Mouse (Mus musculus): ENCODE data around the gene Egfr. TPM values are rescaled to one million over a fixed set of nuclear protein-coding genes. Genes with fewer than 3 reads are reported as not detected.

The Egfr gene
- polyA plus RNA-seq, 1 experiment from 2014 or later, result 1.7 TPM

DNA sequence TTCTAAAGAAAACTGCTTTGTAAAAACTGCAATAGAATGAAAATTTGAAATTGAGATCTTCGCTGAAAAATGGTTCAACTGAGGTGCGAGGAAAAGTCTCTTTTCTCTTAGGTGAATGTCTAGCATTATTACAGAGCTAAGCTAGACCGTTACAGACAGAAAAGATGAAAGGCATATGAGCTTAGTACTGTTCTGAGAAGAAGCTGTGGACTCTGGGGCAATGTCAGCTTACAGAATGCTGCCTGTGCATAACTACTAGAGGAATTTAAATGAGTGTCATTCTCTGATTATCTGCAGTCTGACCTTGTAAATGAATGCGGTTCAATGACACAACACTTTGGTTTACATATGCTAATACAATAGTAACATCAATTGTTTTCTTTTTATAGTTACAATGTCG, 163.8 kb downstream of the Egfr start:
- H3K4me2 ChIP-seq (replicated peaks), result no peak overlapping the region
- WGBS, result 57% methylated on average over 5 of the region's 5 CpGs

DNA sequence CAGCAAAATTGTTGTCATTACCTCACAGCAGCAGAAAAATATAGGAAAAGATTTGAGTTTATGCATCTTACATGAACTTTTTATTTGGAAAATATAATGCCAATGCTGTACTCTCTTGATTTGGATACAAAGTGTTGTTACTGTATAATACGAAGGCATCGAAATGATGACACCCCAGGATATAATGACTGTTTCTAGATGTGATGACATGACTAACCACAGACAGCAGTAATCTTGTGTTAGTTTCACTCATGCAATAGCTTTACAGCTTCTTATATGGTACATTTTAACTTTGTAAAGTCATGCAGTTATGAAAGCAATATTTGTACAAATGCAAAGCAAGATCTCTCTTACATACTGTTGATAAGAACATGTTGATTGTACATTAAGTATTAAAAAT, 165.5 kb downstream of the Egfr start:
- no peak for ATAC-seq
- H3K36me3 ChIP-seq, result no peaks in the 10 kb centered on the region
- H3K4me3 ChIP-seq (replicated peaks), result no peak overlapping the region
- no peak overlapping the region for H3K27ac ChIP-seq
- H3K9me3 ChIP-seq, result no peaks in the 10 kb centered on the region
- no peak overlapping the region for H3K4me2 ChIP-seq (replicated peaks)
- no peaks in the 10 kb centered on the region for H3K27me3 ChIP-seq
- 96% methylated on average over 2 of the region's 2 CpGs for WGBS
- H3K4me1 ChIP-seq (replicated peaks), result no peaks in the 10 kb centered on the region
- H3K9ac ChIP-seq (replicated peaks), result no peak overlapping the region

More for the DNA sequence above, 163.8 kb downstream of the Egfr start:
- ATAC-seq, result no peak
- Histone ChIP-seq H3K9me3 (no peaks in the 10 kb centered on the region), H3K4me1 (replicated peaks) (no peaks in the 10 kb centered on the region), H3K4me3 (replicated peaks) (no peak overlapping the region), H3K36me3 (no peaks in the 10 kb centered on the region), H3K9ac (replicated peaks) (no peak overlapping the region), H3K27ac (no peak overlapping the region), H3K27me3 (no peaks in the 10 kb centered on the region)

DNA sequence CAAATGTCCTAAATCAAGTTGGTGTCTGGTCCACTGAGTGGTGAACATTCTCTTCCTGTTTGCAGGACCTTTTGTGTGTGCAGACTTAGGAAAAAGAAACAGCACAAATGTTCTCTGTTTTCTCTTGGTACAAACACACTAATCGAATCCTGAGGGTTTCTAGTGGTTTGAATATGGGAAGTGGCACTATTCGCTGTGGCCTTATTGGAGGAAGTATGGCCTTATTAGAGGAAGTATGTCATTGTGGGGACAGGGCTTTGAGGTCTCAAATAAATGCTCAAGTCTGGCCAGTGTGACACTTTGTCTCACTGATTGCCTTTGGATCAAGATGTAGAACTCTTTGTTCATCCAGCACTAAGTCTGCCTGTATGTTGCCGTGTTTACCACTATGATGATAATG, 180.2 kb downstream of the Egfr start:
- no peak overlapping the region for H3K27ac ChIP-seq
- H3K36me3 ChIP-seq, result no peaks in the 10 kb centered on the region
- ATAC-seq, result no peak
- WGBS, result 92% methylated on average over 3 of the region's 3 CpGs
- H3K4me2 ChIP-seq (replicated peaks), result no peak overlapping the region
- no peak overlapping the region for H3K9ac ChIP-seq (replicated peaks)
- H3K27me3 ChIP-seq, result no peaks in the 10 kb centered on the region
- no peak overlapping the region for H3K4me3 ChIP-seq (replicated peaks)
- H3K4me1 ChIP-seq (replicated peaks), result no peaks in the 10 kb centered on the region
- H3K9me3 ChIP-seq, result no peaks in the 10 kb centered on the region

DNA sequence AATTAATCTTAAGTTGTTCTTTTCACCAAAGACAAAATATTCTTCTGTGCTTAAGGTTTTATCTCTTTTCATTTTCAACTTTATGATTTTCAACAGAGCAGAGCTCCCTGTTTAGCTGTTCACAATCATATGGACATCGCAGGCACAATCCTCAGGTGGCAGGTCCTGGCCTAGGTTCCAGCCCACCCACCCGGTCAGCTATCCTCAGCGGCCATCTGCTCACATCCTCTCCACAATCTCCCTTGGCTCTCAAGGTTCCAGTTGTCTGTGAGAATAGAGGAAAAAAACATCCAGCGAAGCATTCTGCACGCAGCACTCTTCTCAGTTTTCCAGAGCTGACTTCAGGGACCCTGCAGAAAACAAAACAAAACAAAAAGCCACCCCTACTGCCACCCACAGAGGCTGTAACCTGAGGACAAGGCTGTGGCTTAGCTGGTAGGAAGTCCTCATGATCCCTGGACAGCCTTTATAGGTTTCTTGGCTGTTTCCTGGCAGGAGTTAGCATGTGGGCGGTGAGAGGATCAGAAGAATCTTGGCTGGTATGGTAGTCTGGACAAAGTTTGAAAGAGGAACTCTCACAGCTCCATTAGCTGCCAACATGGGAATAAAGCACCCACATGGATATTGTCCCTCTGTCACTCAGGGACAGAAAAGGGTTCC, 183.7 kb downstream of the Egfr start:
- ATAC-seq, result no peak
- no peaks in the 10 kb centered on the region for H3K36me3 ChIP-seq
- no peaks in the 10 kb centered on the region for H3K9me3 ChIP-seq
- no peak overlapping the region for H3K4me3 ChIP-seq (replicated peaks)
- no peaks in the 10 kb centered on the region for H3K4me1 ChIP-seq (replicated peaks)
- H3K4me2 ChIP-seq (replicated peaks), result no peak overlapping the region
- WGBS, result 80% methylated on average over 6 of the region's 6 CpGs
- no peaks in the 10 kb centered on the region for H3K27me3 ChIP-seq
- no peak overlapping the region for H3K27ac ChIP-seq
- H3K9ac ChIP-seq (replicated peaks), result no peak overlapping the region

GRCm38 (mm10) chr11:16941103-16941793, 189.2 kb downstream of the Egfr start:
- H3K9ac ChIP-seq (replicated peaks), result no peak overlapping the region
- H3K4me3 ChIP-seq (replicated peaks), result no peak overlapping the region
- H3K36me3 ChIP-seq, result no peaks in the 10 kb centered on the region
- H3K27me3 ChIP-seq, result no peaks in the 10 kb centered on the region
- H3K4me1 ChIP-seq (replicated peaks), result 0 out of 2 replicates have a peak, but pooled peaks cover 14% of the 10 kb centered on the region
- 27% methylated on average over 4 of the region's 4 CpGs for WGBS
- peak overlapping the region; percentile 54 for H3K27ac ChIP-seq
- H3K9me3 ChIP-seq, result no peaks in the 10 kb centered on the region
- no peak overlapping the region for H3K4me2 ChIP-seq (replicated peaks)
- ATAC-seq, result peak; percentile 80

DNA sequence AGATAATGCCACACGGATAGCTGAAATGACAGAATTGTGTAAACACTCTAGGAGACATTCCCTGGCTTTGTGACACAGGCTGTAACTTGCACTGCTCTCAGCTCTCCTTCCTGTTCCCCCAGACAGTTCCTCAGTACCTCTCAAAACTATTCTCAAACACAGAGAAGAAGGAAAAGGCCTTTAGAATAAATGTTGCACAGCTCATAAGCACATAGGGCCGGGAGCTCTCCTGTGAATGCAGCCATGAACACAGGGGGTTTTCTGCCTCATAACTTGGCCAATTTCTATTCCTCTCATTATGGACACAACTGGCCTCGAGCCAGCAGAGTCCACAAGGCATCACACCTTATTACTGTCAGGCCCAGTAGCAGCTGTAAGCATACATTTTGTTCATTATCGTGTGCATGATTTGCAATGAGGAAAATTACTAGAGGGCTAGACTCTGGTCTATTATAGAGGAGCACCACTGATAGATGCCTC, 190.0 kb downstream of the Egfr start:
- WGBS, result 65% methylated on average over 4 of the region's 4 CpGs
- Histone ChIP-seq H3K9ac (replicated peaks) (no peak overlapping the region), H3K36me3 (no peaks in the 10 kb centered on the region), H3K4me1 (replicated peaks) (0 out of 2 replicates have a peak, but pooled peaks cover 14% of the 10 kb centered on the region), H3K9me3 (no peaks in the 10 kb centered on the region), H3K27ac (peak overlapping the region; percentile 54), H3K4me2 (replicated peaks) (no peak overlapping the region), H3K4me3 (replicated peaks) (no peak overlapping the region), H3K27me3 (no peaks in the 10 kb centered on the region)
- peak; percentile 75 for ATAC-seq

GRCm38 (mm10) chr11:16943016-16943415, 191.0 kb downstream of the Egfr start:
- no peak for ATAC-seq
- Histone ChIP-seq H3K4me1 (replicated peaks) (0 out of 2 replicates have a peak, but pooled peaks cover 14% of the 10 kb centered on the region), H3K4me2 (replicated peaks) (no peak overlapping the region), H3K36me3 (no peaks in the 10 kb centered on the region), H3K9me3 (no peaks in the 10 kb centered on the region), H3K27me3 (no peaks in the 10 kb centered on the region), H3K4me3 (replicated peaks) (no peak overlapping the region), H3K9ac (replicated peaks) (no peak overlapping the region), H3K27ac (no peak overlapping the region)
- WGBS, result 85% methylated on average over 4 of the region's 4 CpGs

GRCm38 (mm10) chr11:16948756-16949155, 196.8 kb downstream of the Egfr start:
- WGBS, result 28% methylated on average over 1 of the region's 1 CpGs
- ATAC-seq, result no peak
- no peaks in the 10 kb centered on the region for H3K9me3 ChIP-seq
- no peaks in the 10 kb centered on the region for H3K27me3 ChIP-seq
- no peak overlapping the region for H3K9ac ChIP-seq (replicated peaks)
- H3K4me1 ChIP-seq (replicated peaks), result peaks cover 13% of the 10 kb centered on the region
- H3K4me3 ChIP-seq (replicated peaks), result no peak overlapping the region
- H3K36me3 ChIP-seq, result no peaks in the 10 kb centered on the region
- H3K4me2 ChIP-seq (replicated peaks), result no peak overlapping the region
- no peak overlapping the region for H3K27ac ChIP-seq

- H3K9me3 ChIP-seq, result no peaks in the 10 kb centered on the region
- 50% methylated on average over 13 of the region's 13 CpGs for WGBS
Observed at GRCm38 (mm10) chr11:16950226-16950975, 198.4 kb downstream of the Egfr start.

GRCm38 (mm10) chr11:16950976-16951760, 199.2 kb downstream of the Egfr start, which contains the start of gene Fbxo48:
Fbxo48 (plus strand) TSS chr11:16951375.
- Histone ChIP-seq H3K9ac (replicated peaks) (peak within 1 kb of the TSS; percentile 71), H3K9me3 (no peaks in the 10 kb centered on the region), H3K27ac (no peak within 1 kb of the TSS), H3K4me3 (replicated peaks) (peak within 1 kb of the TSS; percentile 73), H3K4me1 (replicated peaks) (peaks cover 13% of the 10 kb centered on the region), H3K36me3 (no peaks in the 10 kb centered on the region), H3K27me3 (no peaks in the 10 kb centered on the region), H3K4me2 (replicated peaks) (peak within 1 kb of the TSS; percentile 91)
- WGBS, result under 1% methylated on average over 38 of the region's 38 CpGs
- peak; percentile 100 for ATAC-seq

More at GRCm38 (mm10) chr11:16950226-16950975, 198.4 kb downstream of the Egfr start:
- H3K9ac ChIP-seq (replicated peaks), result 0 out of 2 replicates have a peak overlapping the region, but pooled peaks have one; percentile 48
- no peaks in the 10 kb centered on the region for H3K27me3 ChIP-seq
- H3K27ac ChIP-seq, result no peak overlapping the region
- peak overlapping the region; percentile 61 for H3K4me2 ChIP-seq (replicated peaks)
- H3K4me3 ChIP-seq (replicated peaks), result peak overlapping the region; percentile 73
- ATAC-seq, result no peak
- H3K4me1 ChIP-seq (replicated peaks), result peaks cover 13% of the 10 kb centered on the region
- H3K36me3 ChIP-seq, result no peaks in the 10 kb centered on the region

DNA sequence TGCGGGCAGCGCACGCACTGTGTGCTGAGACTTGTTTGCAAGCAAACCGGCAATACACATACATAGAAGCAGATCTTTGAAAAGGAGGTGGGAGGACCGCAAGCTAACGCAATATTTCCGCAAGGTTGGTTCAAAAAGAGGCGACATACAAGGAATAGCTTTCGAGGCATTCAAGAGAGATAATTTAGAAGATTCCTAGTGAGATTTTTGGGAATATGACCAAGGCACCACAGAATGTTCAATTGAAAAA, 199.7 kb downstream of the Egfr start:
- H3K4me2 ChIP-seq (replicated peaks), result peak overlapping the region; percentile 91
- peak overlapping the region; percentile 73 for H3K4me3 ChIP-seq (replicated peaks)
- WGBS, result 10% methylated on average over 9 of the region's 9 CpGs
- no peak overlapping the region for H3K27ac ChIP-seq
- no peaks in the 10 kb centered on the region for H3K27me3 ChIP-seq
- no peaks in the 10 kb centered on the region for H3K9me3 ChIP-seq
- H3K9ac ChIP-seq (replicated peaks), result peak overlapping the region; percentile 71
- peaks cover 13% of the 10 kb centered on the region for H3K4me1 ChIP-seq (replicated peaks)
- ATAC-seq, result no peak
- H3K36me3 ChIP-seq, result no peaks in the 10 kb centered on the region

Data from midbrain, embryonic 13.5 days (tissue).